Mouse (Mus musculus): ENCODE results near the gene Hist3h2ba.

Hist3h2ba gene

GRCm38 (mm10) chr11:58948542-58949479 is at the start of gene Hist3h2ba:
Gene Hist3h2ba, plus strand, starts transcription at chr11:58948920.
- peak; percentile 66 to 67 for DNase-seq

GRCm38 (mm10) chr11:58901080-58901479 is 47.6 kb upstream of the Hist3h2ba start:
- no peak for DNase-seq

- peak; percentile 97 to 99 for DNase-seq
Measured at GRCm38 (mm10) chr11:58903511-58904409, 45.0 kb upstream of the Hist3h2ba start, which contains the start of gene Zfp39. Gene Zfp39, minus strand, starts transcription at chr11:58904225.

- DNase-seq = no peak
Measured at GRCm38 (mm10) chr11:58904410-58904718, 44.4 kb upstream of the Hist3h2ba start.

- peak; percentile 29 to 36 for DNase-seq
Measured at GRCm38 (mm10) chr11:58904838-58905237, 43.9 kb upstream of the Hist3h2ba start.

- no peak for DNase-seq
Measured at GRCm38 (mm10) chr11:58913776-58914175, 34.9 kb upstream of the Hist3h2ba start.

- DNase-seq = peak; percentile 43 to 51
Measured at GRCm38 (mm10) chr11:58914461-58915028, 34.2 kb upstream of the Hist3h2ba start.

- DNase-seq = peak; percentile 86 to 87
Measured at GRCm38 (mm10) chr11:58916879-58917744, 31.6 kb upstream of the Hist3h2ba start.

- no peak for DNase-seq
Measured at GRCm38 (mm10) chr11:58917745-58918366, 30.9 kb upstream of the Hist3h2ba start, which contains the start of gene Btnl10. Gene Btnl10, plus strand, starts transcription at chr11:58917908.

- DNase-seq = no peak
Measured at GRCm38 (mm10) chr11:58918759-58919158, 30.0 kb upstream of the Hist3h2ba start.

- no peak for DNase-seq
Measured at GRCm38 (mm10) chr11:58922420-58922819, 26.3 kb upstream of the Hist3h2ba start.

GRCm38 (mm10) chr11:58926651-58927050 is 22.1 kb upstream of the Hist3h2ba start:
- no peak for DNase-seq

- no peak for DNase-seq
Measured at GRCm38 (mm10) chr11:58927053-58927452, 21.7 kb upstream of the Hist3h2ba start.

GRCm38 (mm10) chr11:58927790-58928651 is 20.7 kb upstream of the Hist3h2ba start:
- peak; percentile 84 for DNase-seq

GRCm38 (mm10) chr11:58929055-58929454 is 19.7 kb upstream of the Hist3h2ba start:
- DNase-seq = no peak

- no peak for DNase-seq
Measured at GRCm38 (mm10) chr11:58929641-58930040, 19.1 kb upstream of the Hist3h2ba start.

- no peak for DNase-seq
Measured at GRCm38 (mm10) chr11:58930254-58930653, 18.5 kb upstream of the Hist3h2ba start.

- peak; percentile 39 to 53 for DNase-seq
Measured at GRCm38 (mm10) chr11:58931576-58931975, 17.1 kb upstream of the Hist3h2ba start.

- DNase-seq = no peak
Measured at GRCm38 (mm10) chr11:58937909-58938308, 10.8 kb upstream of the Hist3h2ba start.

GRCm38 (mm10) chr11:58938322-58939087 is 10.2 kb upstream of the Hist3h2ba start, which contains the start of gene Rnf187:
Gene Rnf187, minus strand, starts transcription at chr11:58938916.
- peak; percentile 90 to 92 for DNase-seq
